Comparison of ENCODE assay signal across 17 mouse cellular contexts in the genomic region with DNA sequence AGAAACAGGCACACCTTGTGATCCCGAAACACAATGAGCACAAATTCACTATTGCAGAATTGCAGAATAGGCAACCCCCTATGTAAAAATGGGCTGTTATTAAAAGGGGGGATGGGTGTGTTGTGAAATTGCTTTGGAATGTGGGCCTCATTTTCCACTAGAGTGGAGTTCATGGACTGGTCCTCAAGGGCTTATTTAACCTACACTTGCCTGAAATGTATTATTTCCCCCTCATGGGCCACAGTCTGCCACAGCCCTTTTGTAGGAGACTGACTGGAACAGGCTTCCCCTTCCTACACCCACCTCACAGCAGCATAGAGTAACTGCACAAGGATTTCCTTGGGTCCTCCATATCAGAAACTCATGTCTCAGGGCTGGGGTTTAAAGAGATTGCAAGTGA.
"Had no signal": no experiment of that assay in that cellular context is flagged by ENCODE, and none has a peak within 500 bp of the region (broad histone marks: within the 10 kb centered on the region; RNA-seq: fewer than 3 reads in every experiment).

No protein-coding gene starts in this region.

- H3K4me3 ChIP-seq: limb, embryonic 15.5 days; liver, embryonic 13.5 days; lung, embryonic 15.5 days; midbrain, embryonic 15.5 days; neural tube, embryonic 13.5 days had no signal

- H3K27me3 ChIP-seq: limb, embryonic 15.5 days; liver, embryonic 13.5 days; lung, embryonic 15.5 days; midbrain, embryonic 15.5 days; neural tube, embryonic 13.5 days had no signal

- DNase-seq: kidney, adult 8-10 months; kidney, postnatal 25 days; layer of hippocampus, adult 9-11 months; layer of hippocampus, postnatal 36 days; liver, embryonic 13.5 days; liver, postnatal 0 days; lung, postnatal 36 days; right cerebral cortex, postnatal 4 days; spleen, adult 18-20 months; thymus, adult 18-20 months; thymus, postnatal 14 days had no signal

- H3K4me2 ChIP-seq: limb, embryonic 15.5 days; liver, embryonic 13.5 days; lung, embryonic 15.5 days; midbrain, embryonic 11.5 days; midbrain, embryonic 15.5 days; neural tube, embryonic 13.5 days had no signal

- H3K9ac ChIP-seq: limb, embryonic 15.5 days; liver, embryonic 13.5 days; liver, postnatal 0 days; lung, embryonic 15.5 days; midbrain, embryonic 15.5 days; neural tube, embryonic 13.5 days had no signal

- ATAC-seq: intestine, postnatal 0 days; liver, postnatal 0 days; midbrain, embryonic 15.5 days had no signal

- H3K9me3 ChIP-seq: limb, embryonic 15.5 days; liver, embryonic 13.5 days; lung, embryonic 15.5 days; midbrain, embryonic 15.5 days; neural tube, embryonic 13.5 days had no signal

- H3K36me3 ChIP-seq: limb, embryonic 15.5 days; liver, embryonic 13.5 days; lung, embryonic 15.5 days; midbrain, embryonic 15.5 days; neural tube, embryonic 13.5 days had no signal

- H3K27ac ChIP-seq: limb, embryonic 15.5 days; liver, embryonic 13.5 days; lung, embryonic 15.5 days; midbrain, embryonic 15.5 days; neural tube, embryonic 13.5 days had no signal

- H3K4me1 ChIP-seq: liver, embryonic 13.5 days; lung, embryonic 15.5 days; midbrain, embryonic 15.5 days; neural tube, embryonic 13.5 days had no signal
